Mouse (Mus musculus): ENCODE data around the gene Miga1. TPM values are rescaled to one million over a fixed set of nuclear protein-coding genes. Genes with fewer than 3 reads are reported as not detected.

The Miga1 gene
- total RNA-seq (2017): 25.3 and 29.1 TPM in 2 replicates

- peak; percentile 86 for ATAC-seq (replicated peaks; ENCODE audit: low read depth, poor library complexity, severe bottlenecking)
Measured at GRCm38 (mm10) chr3:152339862-152340557, at the start of gene Miga1. Miga1 (minus strand) TSS chr3:152340407.

- no peak for ATAC-seq (replicated peaks; ENCODE audit: low read depth, poor library complexity, severe bottlenecking)
Measured at GRCm38 (mm10) chr3:152384106-152384505, 43.9 kb upstream of the Miga1 start.

DNA sequence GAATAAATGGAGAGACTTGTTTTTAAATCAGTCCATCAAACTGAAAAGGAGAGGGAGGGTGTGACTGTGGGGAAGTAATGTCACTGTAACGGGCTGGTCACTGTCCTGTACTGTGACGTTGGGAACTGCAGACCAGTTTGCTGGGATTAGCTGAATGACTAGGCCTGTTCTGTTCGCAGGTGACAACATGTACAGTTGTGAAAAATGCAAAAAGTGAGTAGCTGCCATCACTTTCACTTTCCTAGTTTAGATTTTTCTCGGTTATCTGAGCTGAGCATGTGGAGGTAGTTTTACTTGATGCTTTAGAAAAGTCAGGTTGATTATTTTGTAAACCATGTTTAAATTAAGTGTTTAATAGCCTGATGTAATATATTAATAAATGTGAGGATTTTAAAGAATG, 35.9 kb upstream of the Miga1 start:
- no peak for ATAC-seq (replicated peaks; ENCODE audit: low read depth, poor library complexity, severe bottlenecking)

GRCm38 (mm10) chr3:152364181-152364580, 24.0 kb upstream of the Miga1 start:
- ATAC-seq (replicated peaks; ENCODE audit: low read depth, poor library complexity, severe bottlenecking): no peak

DNA sequence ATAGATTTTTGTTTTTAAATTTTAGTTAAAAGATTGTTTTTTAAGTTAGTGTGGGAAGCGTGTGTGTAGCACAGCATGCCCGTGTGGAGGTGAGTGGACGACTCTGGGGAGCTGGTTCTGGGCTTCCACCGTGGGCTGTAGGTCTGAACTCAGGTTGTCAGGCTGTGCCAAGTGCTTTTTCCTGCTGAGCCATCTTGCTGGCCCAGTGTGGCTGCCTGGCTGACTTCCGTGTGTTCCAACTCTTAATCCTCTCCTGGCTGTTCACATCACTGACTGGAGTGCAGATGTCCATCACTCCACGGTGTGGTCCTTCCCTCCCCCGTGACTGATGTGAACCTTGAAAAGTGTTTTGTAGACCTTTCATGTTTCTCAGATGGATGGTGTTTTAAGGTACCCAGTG, 18.9 kb upstream of the Miga1 start:
- ATAC-seq (replicated peaks; ENCODE audit: low read depth, poor library complexity, severe bottlenecking): no peak

- ATAC-seq (replicated peaks; ENCODE audit: low read depth, poor library complexity, severe bottlenecking): no peak
Measured at GRCm38 (mm10) chr3:152356751-152357150, 16.5 kb upstream of the Miga1 start.

DNA sequence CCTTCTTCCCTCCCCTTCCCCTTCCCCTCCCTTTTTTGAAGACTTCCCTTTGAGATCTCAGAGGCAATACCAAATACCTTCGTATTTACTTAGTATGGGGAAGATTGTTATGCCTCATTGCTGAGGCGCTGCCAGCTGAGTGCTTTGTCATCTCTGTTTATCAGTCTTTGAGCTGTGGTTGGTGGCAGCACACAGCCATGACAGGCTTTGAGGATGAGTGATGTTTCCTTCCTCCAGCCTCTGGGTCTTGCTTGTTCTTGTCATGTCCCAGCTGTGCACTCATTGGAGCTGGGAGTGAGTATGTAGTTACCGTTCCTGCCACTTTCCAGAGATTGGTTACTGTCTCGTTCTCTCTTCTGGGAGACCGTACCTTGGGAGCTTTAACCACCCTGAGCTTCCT, 15.2 kb upstream of the Miga1 start:
- peak; percentile 99 for ATAC-seq (replicated peaks; ENCODE audit: low read depth, poor library complexity, severe bottlenecking)

DNA sequence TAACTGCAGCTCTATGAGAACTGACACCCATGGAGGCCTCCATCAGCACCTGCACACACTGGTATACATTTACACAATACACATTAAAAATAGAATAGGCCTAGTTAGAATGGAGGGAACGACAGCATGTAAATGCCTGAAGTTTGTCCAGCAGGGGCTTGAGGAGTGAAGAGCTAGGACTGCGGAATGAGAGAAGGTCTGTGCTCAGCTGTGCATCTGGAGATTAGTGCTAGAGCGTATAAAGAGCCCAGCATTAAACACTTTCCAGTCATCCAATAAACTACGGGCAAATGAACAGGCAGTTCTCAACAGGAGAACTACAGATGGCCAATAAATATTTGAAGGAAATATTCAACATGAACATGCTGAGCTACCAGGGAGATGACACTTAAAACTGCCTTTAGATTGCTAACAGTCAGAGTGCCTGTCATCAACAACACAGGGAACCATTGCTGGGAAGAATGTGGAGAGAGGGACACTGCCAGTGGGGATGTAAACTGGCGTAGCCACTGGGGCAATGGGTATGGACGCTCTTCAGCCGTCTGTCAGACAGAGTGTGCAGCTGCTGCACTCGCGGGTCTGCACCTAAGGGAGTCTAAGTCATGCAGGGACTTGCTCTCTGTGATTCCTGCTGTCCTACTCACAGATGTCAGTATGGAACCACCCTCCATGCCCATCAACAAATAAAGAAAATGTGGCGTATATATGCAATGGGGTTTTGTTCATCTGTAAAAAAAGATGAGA, 13.4 kb upstream of the Miga1 start:
- ATAC-seq (replicated peaks; ENCODE audit: low read depth, poor library complexity, severe bottlenecking): no peak

DNA sequence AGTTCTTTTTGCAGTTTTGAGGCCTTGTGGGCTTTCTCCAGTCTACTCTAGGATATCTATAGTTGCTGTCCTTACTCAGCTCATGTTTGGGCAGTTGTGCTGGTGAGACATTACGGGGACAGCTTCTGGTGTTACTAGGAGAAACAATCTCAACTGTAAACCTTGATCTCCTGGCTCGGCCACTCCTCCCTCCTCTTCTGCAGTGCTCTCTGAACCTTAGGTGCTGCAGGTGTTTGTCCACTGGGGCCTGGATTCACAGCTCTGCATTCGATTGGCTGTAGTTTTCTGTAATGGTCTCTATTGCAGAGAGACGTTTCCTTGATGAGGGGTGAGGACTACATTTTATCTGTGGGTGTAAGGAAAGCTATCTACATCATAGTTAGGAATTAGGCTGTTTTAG, 12.1 kb upstream of the Miga1 start:
- no peak for ATAC-seq (replicated peaks; ENCODE audit: low read depth, poor library complexity, severe bottlenecking)

DNA sequence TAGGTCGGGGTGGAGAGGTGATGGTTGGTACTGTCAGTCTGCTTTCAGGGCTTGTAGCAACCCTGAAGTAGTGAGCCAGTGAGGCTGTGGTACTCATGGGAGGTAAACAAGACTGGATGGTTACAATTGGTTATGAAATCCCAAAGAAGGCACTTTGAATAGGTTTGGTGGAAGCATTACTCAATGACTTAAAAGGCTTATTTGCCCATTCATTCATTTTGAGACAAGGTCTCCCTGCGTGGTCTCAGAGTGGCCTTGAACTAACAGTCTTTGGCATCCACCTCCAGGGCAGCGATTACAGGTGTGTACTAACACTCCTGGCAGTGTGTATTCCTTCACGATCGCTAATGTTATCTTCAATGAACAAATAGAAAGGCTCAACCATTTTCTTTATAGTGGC, 10.8 kb upstream of the Miga1 start:
- ATAC-seq (replicated peaks; ENCODE audit: low read depth, poor library complexity, severe bottlenecking): no peak

- no peak for ATAC-seq (replicated peaks; ENCODE audit: low read depth, poor library complexity, severe bottlenecking)
Measured at GRCm38 (mm10) chr3:152350431-152350830, 10.2 kb upstream of the Miga1 start.

DNA sequence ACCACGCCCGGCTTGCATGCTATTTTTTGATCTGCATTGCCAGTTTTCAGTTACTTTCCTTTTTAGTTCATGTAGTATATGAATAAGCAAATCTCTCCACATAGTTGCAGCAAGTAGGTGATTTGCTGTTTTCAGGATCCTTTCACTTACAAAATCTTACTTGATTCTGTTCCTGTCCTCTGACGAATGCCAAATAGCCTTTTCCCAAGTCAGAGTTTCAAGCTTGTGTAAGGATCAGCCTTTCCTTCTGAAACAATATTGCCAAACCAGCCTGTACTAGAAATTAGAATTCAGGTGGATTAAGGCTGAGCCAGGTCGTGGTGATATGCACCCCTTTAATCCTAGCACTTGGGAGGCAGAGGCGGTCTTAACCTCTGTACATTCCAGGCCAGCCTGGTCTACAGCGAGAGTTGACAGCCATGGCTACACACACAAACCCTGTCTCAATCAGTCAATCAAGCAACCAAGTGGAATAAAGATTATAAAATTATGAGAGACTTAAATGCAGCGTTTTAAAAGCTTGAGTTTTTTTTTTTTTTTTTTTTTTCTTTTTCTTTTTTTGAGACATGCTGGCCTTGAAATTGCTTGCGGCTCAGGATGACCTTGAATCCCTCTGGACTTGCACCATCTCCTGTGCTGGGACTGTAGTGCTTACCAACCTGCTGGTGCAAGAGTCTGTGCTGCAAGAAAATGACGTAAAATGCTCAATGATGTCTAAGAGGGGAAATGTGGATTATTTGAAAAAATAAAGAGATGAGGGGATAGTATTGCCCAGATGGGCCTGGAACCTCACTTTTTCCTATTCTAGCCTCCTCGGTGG, 8.0 kb upstream of the Miga1 start:
- no peak for ATAC-seq (replicated peaks; ENCODE audit: low read depth, poor library complexity, severe bottlenecking)

- no peak for ATAC-seq (replicated peaks; ENCODE audit: low read depth, poor library complexity, severe bottlenecking)
Measured at GRCm38 (mm10) chr3:152347227-152347626, 7.0 kb upstream of the Miga1 start.

DNA sequence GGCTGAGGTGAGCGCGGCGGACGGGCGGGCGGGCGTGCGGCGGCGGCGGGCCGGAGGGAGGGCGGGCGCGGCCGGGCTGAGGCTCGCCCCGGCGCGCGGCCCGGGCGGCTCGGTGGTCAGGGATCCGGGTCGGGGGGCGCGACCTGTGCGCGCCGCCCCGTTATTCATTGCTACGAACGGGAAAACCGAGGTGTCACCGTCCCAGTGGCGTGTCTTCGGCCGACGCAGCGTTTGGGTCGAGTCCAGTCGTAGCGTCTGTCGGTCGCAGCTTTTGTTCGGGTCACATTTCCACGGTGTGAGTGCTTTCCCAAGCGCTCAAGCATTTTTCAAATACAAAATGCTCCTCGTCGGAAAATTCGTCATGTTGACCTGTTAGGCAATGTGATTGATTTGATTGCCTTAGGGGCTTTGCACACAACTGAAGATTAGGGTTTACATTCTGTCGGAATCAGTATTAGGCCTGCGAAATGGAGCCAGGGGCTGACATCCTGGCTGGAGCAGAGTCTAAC, 6.5 kb upstream of the Miga1 start:
- no peak; the same call in 1 of the 2 replicates for ATAC-seq (replicated peaks; ENCODE audit: low read depth, poor library complexity, severe bottlenecking)

DNA sequence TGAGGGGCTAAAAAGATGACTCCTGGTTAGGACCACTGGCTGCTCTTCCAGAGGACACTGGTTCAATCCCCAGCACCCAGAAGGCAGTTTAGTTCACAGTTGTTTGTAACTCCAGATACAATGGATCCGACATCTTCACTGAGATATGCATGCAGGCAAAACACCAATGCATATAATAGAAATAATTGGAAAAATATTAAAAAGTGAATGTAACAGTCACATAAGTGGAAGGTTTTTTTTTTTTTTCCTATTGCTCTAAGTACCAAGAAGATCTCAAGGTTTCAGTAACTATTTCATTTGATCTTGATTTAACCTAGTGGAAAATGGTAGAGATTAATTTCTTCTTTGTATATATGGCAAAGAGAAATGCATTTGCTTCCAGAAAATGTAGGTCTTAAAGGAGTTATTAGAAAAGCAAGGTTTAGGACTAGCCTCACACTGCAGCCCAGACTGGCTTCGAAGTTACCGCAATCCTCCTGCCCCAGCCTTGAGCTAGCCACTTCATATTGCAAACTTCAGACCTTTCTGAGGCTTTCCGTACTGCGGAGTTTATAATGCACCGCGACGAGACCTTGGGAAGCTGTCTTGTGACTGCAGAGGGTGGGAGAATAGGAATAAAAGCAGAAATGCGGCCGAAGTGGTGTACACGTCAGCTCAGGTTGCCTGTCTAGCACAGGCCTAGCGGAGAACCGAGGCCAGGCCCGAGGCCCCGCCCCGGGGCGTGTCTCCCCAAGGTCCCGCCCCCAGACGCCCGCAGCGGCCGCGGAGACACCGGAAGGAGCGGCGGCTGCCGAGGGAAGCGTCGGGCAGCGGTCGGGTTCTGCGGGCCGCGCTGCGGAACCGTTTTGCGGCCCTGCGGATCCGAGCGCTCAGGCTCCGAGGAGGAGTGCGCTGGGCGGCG, 5.8 kb upstream of the Miga1 start, which contains the start of gene Usp33:
Gene Usp33 (plus strand): TSS at position 747 of the 901 bp plus-strand sequence.
- ATAC-seq (replicated peaks; ENCODE audit: low read depth, poor library complexity, severe bottlenecking): peak; percentile 93

GRCm38 (mm10) chr3:152342961-152343517, 2.8 kb upstream of the Miga1 start:
- ATAC-seq (replicated peaks; ENCODE audit: low read depth, poor library complexity, severe bottlenecking): no peak

DNA sequence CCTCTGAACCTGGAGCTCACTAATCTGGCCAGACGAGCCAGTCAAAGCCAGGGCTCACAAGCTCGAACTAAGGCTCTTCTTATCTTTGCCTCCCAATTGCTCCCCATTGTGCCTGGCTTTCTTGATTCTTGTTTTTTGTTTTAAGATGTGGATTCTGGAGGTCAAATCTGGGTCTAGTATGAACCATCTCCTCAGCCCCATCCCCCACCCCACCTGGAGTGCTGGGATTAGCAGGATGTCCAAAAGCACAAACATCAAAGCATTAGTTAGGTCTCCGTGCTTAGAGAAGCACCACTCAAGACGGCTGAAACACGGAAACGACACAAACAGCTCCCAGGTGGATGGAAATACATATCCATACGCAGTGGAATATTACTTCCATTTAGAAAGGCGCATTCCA, 4.1 kb downstream of the Miga1 start:
- ATAC-seq (replicated peaks; ENCODE audit: low read depth, poor library complexity, severe bottlenecking): no peak

DNA sequence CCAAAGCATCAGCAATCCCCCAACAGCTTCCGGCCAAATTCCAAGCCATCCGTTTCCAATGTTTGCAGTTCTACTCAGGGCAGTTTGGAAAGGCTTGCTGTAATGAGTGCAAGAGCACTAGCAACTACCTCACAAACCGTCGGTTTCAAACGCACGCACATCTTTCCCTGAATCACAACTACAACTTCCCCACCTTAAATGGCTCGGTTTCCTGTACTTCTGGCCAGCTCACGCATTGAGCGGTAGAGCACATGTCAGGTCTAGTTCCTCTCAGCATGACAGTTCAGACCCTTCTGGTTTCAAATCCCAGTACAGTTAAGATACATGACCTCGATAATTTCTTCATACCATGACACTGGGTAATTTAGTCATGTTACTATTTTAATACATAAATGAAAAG, 6.6 kb downstream of the Miga1 start:
- 0 out of 2 replicates have a peak, but pooled peaks have one; percentile 18 for ATAC-seq (replicated peaks; ENCODE audit: low read depth, poor library complexity, severe bottlenecking)
